Mouse (Mus musculus) E14TG2a.4 (cell line): ENCODE measurements at regions not wholly inside any gene's neighbourhood (a gene's known extent, or its start where the extent isn't known, plus 50 kb on each side); places are given as distances from the start of the nearest gene placed in this dataset.
"Not testable (repeated sequence)": the region's sequence is repeated elsewhere in the genome, so short reads cannot be mapped to it uniquely, and the experiment has no call there.

Experiments used
- CTCF ChIP-seq: conservative IDR thresholded peaks from 2 replicates; pipeline ENCODE4 v1.5.1; 2014; ENCODE audit warnings: low read length
- NANOG ChIP-seq: IDR thresholded peaks from 2 replicates; pipeline ENCODE4 v1.6.1; 2014; ENCODE audit warnings: borderline replicate concordance, low read length, mixed read lengths
- POU5F1 ChIP-seq: IDR thresholded peaks from 2 replicates; pipeline ENCODE4 v1.6.1; 2014; ENCODE audit warnings: low read length, borderline replicate concordance

GRCm38 (mm10) chr2:15242276-15242675 lies 187.4 kb upstream of the Nsun6 start:
- not testable (repeated sequence) for TF ChIP-seq CTCF, POU5F1, NANOG
